Mouse (Mus musculus): ENCODE measurements around the gene Maml3. TPM values are rescaled to one million over a fixed set of nuclear protein-coding genes. Genes with fewer than 3 reads are reported as not detected.

Maml3 gene
- polyA plus RNA-seq, 1 experiment from 2014 or later = 8.4 TPM

DNA sequence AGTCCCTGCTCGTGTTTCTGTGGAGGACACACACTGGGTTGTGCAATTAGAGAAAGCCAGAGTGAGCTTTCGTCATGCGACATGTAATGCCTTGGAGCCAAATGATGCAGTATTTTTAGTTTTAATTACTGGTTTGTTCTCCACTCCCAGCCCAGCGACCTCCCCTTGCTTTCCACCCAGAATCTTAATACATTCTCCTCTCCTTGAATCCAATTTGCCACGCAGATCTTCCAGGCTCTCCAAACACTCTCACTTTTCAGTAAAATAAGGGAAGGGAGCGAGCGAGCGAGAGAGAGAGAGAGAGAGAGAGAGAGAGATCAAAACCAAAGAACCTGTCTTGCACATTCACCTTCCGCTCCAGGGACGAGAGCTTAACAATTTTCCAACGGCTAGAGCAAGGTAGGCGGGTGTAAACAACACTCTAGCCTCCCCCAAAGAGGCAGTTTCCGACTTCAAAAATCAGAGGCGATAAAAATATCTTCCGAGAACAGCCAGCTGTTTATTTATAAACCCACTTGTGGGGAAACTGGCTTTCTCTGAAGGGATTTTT, 404.1 kb downstream of the Maml3 start:
- Histone ChIP-seq H3K9me3 (no peaks in the 10 kb centered on the region), H3K27ac (peak overlapping the region; percentile 52), H3K27me3 (no peaks in the 10 kb centered on the region), H3K4me1 (peaks cover 23% of the 10 kb centered on the region), H3K4me2 (peak overlapping the region; percentile 80), H3K9ac (peak overlapping the region; percentile 39; the same call in 1 of the 2 replicates), H3K36me3 (peaks cover 9% of the 10 kb centered on the region; the same call in 1 of the 2 replicates), H3K4me3 (peak overlapping the region; percentile 39)
- 17% methylated on average over 15 of the region's 15 CpGs for WGBS
- ATAC-seq (ENCODE audit: borderline replicate concordance, extremely low read depth, low FRiP score, low TSS enrichment) = no peak

DNA sequence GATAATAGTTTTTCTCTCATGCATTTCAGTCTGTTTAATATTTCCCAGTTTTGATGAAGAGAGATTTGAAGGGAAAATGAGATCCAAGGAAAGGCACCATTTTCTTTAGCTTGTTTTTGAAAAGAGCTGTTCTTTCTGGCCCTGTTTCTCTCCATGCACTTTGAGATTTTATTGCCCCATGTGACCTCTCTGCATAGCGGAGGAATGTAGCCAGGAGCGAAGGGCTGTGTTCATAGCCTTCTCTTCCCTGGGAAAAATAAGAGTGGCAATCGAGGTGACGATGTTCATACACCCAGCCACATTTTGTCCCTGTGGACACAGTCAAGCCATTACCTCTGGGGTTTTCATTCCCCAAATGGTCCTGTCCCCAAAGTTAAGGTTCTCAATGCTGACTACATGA, 404.8 kb downstream of the Maml3 start:
- Histone ChIP-seq H3K36me3 (peaks cover 12% of the 10 kb centered on the region; the same call in 1 of the 2 replicates), H3K27ac (no peak overlapping the region), H3K27me3 (no peaks in the 10 kb centered on the region), H3K9me3 (no peaks in the 10 kb centered on the region), H3K4me3 (no peak overlapping the region), H3K4me1 (peaks cover 23% of the 10 kb centered on the region), H3K4me2 (no peak overlapping the region), H3K9ac (no peak overlapping the region)
- no peak for ATAC-seq (ENCODE audit: borderline replicate concordance, extremely low read depth, low FRiP score, low TSS enrichment)
- 66% methylated on average over 4 of the region's 4 CpGs for WGBS

DNA sequence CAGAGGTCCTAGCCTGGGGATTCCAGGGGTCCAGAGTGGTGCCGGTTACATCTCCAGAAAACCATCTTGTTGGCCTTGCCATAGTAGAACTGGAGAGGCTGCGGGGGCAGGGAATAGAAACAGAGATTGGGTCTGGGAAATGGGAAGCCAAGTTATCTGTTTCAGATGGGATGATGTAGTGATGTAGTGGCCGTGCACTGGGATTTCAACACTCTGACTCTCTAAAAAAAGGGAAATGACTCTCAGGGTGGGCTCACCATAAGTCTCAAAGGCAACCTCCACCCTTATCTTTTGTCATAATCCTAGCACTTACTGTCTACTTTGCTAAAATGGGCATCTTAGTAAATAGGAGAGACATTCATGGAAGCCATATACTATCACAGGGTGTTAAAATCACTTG, 406.9 kb downstream of the Maml3 start:
- Histone ChIP-seq H3K9ac (no peak overlapping the region), H3K27ac (no peak overlapping the region), H3K27me3 (no peaks in the 10 kb centered on the region), H3K36me3 (peaks cover 12% of the 10 kb centered on the region; the same call in 1 of the 2 replicates), H3K4me3 (no peak overlapping the region), H3K4me2 (no peak overlapping the region), H3K4me1 (peaks cover 23% of the 10 kb centered on the region), H3K9me3 (no peaks in the 10 kb centered on the region)
- no peak for ATAC-seq (ENCODE audit: borderline replicate concordance, extremely low read depth, low FRiP score, low TSS enrichment)
- 88% methylated on average over 3 of the region's 3 CpGs for WGBS

DNA sequence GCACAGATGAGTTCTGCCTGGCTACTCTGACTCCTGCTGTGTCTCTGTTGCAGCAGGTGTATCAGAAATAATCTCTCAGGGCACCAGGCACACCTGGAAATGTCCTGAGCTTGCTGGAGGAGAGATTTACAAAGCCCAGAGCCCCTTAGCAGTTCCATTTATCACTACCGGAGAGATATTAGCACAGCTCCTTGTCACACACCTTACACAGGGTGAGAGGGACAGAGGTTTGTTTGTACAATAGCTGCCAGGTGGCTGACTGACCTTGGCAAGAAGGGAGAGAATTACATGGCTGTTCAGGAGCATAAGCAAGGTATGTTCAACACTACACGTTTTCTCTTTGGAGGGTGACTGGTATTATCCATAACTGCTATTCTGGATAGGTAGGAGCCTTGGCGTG, 409.2 kb downstream of the Maml3 start:
- no peak overlapping the region for H3K4me3 ChIP-seq
- H3K27ac ChIP-seq = no peak overlapping the region
- peaks cover 12% of the 10 kb centered on the region; the same call in 1 of the 2 replicates for H3K36me3 ChIP-seq
- 75% methylated on average over 3 of the region's 3 CpGs for WGBS
- no peak overlapping the region for H3K4me2 ChIP-seq
- ATAC-seq (ENCODE audit: borderline replicate concordance, extremely low read depth, low FRiP score, low TSS enrichment) = no peak
- no peaks in the 10 kb centered on the region for H3K27me3 ChIP-seq
- H3K4me1 ChIP-seq = peaks cover 7% of the 10 kb centered on the region
- H3K9ac ChIP-seq = no peak overlapping the region
- no peaks in the 10 kb centered on the region for H3K9me3 ChIP-seq

DNA sequence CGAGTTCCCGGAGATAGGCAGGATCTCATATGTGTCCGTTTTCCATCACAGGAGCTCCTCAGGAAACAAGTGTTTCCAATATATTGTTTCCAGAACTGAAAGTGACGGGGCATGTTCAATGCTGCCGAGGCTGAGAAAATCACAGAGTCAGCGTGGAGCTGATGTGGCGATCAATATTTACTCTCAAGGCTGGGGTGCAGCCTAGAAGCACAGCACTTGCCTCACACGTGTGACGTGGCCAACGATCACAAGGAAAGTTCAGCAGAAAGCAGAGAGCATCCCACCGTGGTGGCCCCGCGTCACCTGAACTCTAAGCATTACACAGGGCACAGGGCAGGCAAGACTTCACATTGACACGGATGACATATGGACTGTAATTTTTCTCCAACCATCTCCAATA, 410.3 kb downstream of the Maml3 start:
- Histone ChIP-seq H3K4me2 (no peak overlapping the region), H3K27me3 (no peaks in the 10 kb centered on the region), H3K9ac (no peak overlapping the region), H3K36me3 (peaks cover 22% of the 10 kb centered on the region), H3K27ac (no peak overlapping the region), H3K9me3 (no peaks in the 10 kb centered on the region), H3K4me1 (no peaks in the 10 kb centered on the region), H3K4me3 (no peak overlapping the region)
- 86% methylated on average over 14 of the region's 14 CpGs for WGBS
- no peak for ATAC-seq (ENCODE audit: borderline replicate concordance, extremely low read depth, low FRiP score, low TSS enrichment)

DNA sequence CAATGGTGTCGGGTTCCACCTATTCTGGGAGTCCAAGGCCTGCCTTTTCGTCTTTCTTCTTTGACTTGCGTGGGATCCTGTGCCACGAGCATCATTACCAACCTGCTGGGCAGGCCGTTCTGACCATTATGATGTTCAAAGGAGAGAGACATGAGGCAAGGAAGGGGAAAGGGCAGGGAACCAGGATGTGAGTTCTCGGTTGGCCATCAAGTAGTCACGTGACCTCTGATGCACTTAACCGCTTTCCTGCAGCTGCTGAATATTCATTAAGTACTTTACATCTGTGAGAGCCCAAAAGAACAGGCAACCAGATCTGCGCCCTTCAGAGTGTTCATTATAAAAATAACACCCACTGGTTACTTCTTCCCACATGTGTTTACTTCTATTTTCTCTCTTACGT, 411.7 kb downstream of the Maml3 start:
- no peak overlapping the region for H3K4me3 ChIP-seq
- no peak for ATAC-seq (ENCODE audit: borderline replicate concordance, extremely low read depth, low FRiP score, low TSS enrichment)
- peaks cover 24% of the 10 kb centered on the region for H3K36me3 ChIP-seq
- no peaks in the 10 kb centered on the region for H3K9me3 ChIP-seq
- WGBS = 87% methylated on average over 10 of the region's 10 CpGs
- no peak overlapping the region for H3K27ac ChIP-seq
- H3K4me2 ChIP-seq = no peak overlapping the region
- H3K4me1 ChIP-seq = no peaks in the 10 kb centered on the region
- no peaks in the 10 kb centered on the region for H3K27me3 ChIP-seq
- H3K9ac ChIP-seq = no peak overlapping the region

DNA sequence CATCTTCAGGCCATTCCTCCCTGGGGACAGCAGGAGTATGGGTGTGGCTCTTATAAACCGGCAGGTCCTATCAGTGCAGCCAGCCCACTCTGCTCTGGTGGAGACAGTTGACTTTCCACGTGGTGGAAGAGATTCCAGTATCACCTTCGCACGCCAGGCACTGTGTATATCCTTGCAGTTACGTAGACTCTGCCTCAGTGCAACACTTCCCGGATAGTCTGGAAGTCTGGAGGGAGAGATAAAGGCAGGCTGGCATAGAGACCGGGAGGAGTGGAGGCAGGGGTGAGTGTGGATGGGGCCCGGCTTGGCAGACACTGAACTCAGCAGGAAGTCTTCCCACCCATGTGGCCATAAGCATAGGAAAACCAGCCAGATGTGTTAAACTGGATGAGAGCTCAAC, 416.2 kb downstream of the Maml3 start:
- H3K4me3 ChIP-seq = no peak overlapping the region
- no peak overlapping the region for H3K9ac ChIP-seq
- H3K27me3 ChIP-seq = no peaks in the 10 kb centered on the region
- H3K36me3 ChIP-seq = peaks cover 12% of the 10 kb centered on the region
- H3K4me1 ChIP-seq = no peaks in the 10 kb centered on the region
- no peaks in the 10 kb centered on the region for H3K9me3 ChIP-seq
- H3K4me2 ChIP-seq = no peak overlapping the region
- H3K27ac ChIP-seq = no peak overlapping the region
- 72% methylated on average over 8 of the region's 8 CpGs for WGBS
- ATAC-seq (ENCODE audit: borderline replicate concordance, extremely low read depth, low FRiP score, low TSS enrichment) = peak; percentile 52; the same call in 1 of the 2 replicates

DNA sequence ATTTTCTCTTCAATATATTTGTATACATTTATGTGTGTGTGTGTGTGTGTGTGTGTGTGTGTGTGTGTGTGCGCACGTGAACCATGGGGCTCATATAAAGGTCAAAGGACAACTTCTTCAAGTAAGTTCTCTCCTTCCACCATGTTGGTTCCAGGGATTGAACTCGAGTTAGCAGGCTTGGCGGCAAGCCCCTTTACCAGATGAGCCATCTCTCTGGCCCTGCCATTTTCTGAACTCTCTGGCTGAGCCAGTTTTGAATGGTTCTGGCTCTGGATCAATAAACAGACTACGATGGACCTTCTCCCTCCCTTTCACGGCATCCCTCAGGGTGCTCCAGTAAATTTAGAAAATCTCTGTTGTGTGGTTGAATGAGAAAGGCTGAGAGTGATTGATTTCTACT, 418.1 kb downstream of the Maml3 start:
- no peak overlapping the region for H3K27ac ChIP-seq
- ATAC-seq (ENCODE audit: borderline replicate concordance, extremely low read depth, low FRiP score, low TSS enrichment) = no peak
- no peak overlapping the region for H3K9ac ChIP-seq
- no peaks in the 10 kb centered on the region for H3K9me3 ChIP-seq
- peaks cover 12% of the 10 kb centered on the region for H3K36me3 ChIP-seq
- H3K4me2 ChIP-seq = no peak overlapping the region
- no peaks in the 10 kb centered on the region for H3K27me3 ChIP-seq
- 74% methylated on average over 6 of the region's 6 CpGs for WGBS
- no peak overlapping the region for H3K4me3 ChIP-seq
- no peaks in the 10 kb centered on the region for H3K4me1 ChIP-seq

DNA sequence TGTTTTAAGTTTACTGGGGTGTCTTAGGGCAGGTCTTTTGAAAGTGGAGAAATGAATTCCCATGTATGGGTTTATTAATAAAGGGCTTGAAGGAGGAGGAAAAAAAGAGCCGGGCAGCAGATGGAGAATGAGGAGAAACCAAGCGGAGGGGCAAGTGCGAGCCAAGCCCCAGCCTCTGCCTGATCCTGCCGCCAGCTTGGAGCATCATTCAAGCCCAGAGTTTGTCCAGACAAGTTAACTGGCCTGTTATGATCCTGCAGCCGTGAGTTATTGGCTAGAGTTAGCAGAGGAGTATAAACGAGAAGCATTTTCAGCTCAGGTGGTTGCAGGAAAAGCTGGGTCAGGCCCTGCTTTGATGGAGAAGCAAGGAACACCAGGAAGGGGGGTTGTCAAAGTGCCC, 418.6 kb downstream of the Maml3 start:
- no peak for ATAC-seq (ENCODE audit: borderline replicate concordance, extremely low read depth, low FRiP score, low TSS enrichment)
- no peaks in the 10 kb centered on the region for H3K4me1 ChIP-seq
- no peak overlapping the region for H3K27ac ChIP-seq
- no peak overlapping the region for H3K9ac ChIP-seq
- H3K4me2 ChIP-seq = no peak overlapping the region
- 87% methylated on average over 6 of the region's 6 CpGs for WGBS
- H3K27me3 ChIP-seq = no peaks in the 10 kb centered on the region
- H3K36me3 ChIP-seq = peaks cover 12% of the 10 kb centered on the region
- H3K9me3 ChIP-seq = no peaks in the 10 kb centered on the region
- no peak overlapping the region for H3K4me3 ChIP-seq

DNA sequence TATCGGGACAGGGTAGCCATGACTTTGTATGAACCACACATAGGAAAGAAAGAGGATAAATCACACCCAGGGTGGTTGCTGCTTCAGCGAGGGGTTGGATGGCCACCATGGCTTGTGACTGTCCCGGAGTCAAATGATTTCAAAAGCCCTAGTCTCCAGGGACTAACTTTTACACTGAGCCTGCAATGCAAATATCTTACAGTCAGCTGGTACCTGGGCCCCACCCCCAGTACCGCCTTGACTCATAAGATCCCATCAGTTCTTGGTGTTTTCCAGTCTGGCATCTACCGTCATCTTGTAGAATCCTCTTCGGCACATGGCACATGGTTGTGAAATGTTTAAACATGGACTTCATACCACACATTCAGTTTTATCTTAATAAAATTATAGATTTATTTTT, 419.3 kb downstream of the Maml3 start:
- WGBS = 90% methylated on average over 6 of the region's 6 CpGs
- H3K4me3 ChIP-seq = no peak overlapping the region
- H3K9ac ChIP-seq = no peak overlapping the region
- no peak for ATAC-seq (ENCODE audit: borderline replicate concordance, extremely low read depth, low FRiP score, low TSS enrichment)
- H3K27ac ChIP-seq = no peak overlapping the region
- H3K27me3 ChIP-seq = no peaks in the 10 kb centered on the region
- no peaks in the 10 kb centered on the region for H3K9me3 ChIP-seq
- H3K36me3 ChIP-seq = peaks cover 12% of the 10 kb centered on the region
- no peak overlapping the region for H3K4me2 ChIP-seq
- H3K4me1 ChIP-seq = no peaks in the 10 kb centered on the region

DNA sequence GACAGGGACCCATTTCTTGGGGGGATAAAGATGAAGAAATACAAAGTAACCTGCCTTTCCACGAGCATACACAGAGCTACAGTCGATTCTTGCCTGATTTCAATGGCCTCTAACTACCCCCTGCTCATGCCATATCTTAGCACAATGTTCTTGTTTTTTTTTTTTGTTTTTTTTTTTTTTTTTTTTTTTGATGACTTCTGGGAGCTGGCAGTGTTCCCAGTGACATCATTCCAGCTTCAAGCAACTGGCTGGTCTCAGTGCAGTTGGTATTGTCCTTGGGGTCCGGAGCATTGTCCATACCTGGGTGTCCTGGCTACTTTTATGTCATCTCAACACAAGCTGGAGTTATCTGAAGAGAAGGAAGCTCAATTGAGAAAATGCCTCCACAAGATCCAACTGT, 429.9 kb downstream of the Maml3 start:
- H3K4me1 ChIP-seq = peaks cover 3% of the 10 kb centered on the region; the same call in 1 of the 2 replicates
- no peak for ATAC-seq (ENCODE audit: borderline replicate concordance, extremely low read depth, low FRiP score, low TSS enrichment)
- H3K27ac ChIP-seq = no peak overlapping the region
- no peak overlapping the region for H3K9ac ChIP-seq
- no peaks in the 10 kb centered on the region for H3K27me3 ChIP-seq
- no peaks in the 10 kb centered on the region for H3K9me3 ChIP-seq
- no peak overlapping the region for H3K4me3 ChIP-seq
- H3K4me2 ChIP-seq = no peak overlapping the region
- no peaks in the 10 kb centered on the region for H3K36me3 ChIP-seq
- 77% methylated on average over 3 of the region's 3 CpGs for WGBS

DNA sequence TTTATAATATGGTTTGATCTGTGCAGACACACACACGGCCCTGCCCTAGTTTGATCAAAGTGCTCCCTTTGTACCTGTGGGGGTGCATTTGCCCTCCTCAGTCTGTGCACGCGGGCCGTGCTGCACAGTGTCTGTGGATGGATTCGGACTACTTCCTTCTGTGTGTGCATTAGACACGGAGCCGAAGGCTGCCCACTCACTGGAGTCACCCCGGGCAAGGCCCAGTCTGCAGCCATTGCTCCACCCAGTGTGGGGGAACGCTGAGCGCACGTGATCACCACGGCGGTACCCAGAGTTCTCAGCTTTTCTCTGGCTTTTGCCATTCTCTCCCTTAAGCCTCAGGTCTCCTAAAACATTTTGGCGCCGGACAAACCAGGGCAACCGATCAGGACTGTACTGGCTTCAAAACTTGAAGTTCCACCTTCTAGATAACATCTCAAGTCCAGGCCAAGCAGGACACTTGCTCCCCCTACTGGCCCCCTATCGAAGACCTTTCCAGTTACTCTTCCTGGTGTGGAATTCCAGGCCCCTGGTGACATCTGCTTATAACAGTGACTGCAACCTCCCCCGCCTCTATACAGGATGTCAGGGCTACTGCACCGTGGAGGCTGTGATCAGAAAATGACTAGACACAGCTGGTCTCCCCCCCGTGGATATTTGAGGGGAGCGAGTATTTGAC, 431.3 kb downstream of the Maml3 start:
- ATAC-seq (ENCODE audit: borderline replicate concordance, extremely low read depth, low FRiP score, low TSS enrichment) = no peak
- 65% methylated on average over 21 of the region's 21 CpGs for WGBS

More for the DNA sequence above, 431.3 kb downstream of the Maml3 start:
- Histone ChIP-seq H3K4me2 (no peak overlapping the region), H3K9me3 (no peaks in the 10 kb centered on the region), H3K27ac (no peak overlapping the region), H3K4me3 (no peak overlapping the region), H3K27me3 (no peaks in the 10 kb centered on the region), H3K36me3 (no peaks in the 10 kb centered on the region), H3K4me1 (peaks cover 3% of the 10 kb centered on the region; the same call in 1 of the 2 replicates), H3K9ac (no peak overlapping the region)

Data from lung, embryonic 15.5 days (tissue).